Mouse (Mus musculus) right cerebral cortex, adult 2 months (tissue): ENCODE measurements around the gene Krtap9-5.

Experiments
- DNase-seq, 2 experiments: peaks; one replicate each; pipeline ENCODE4 v3.0.0; 2021 to 2022; ENCODE audit warnings: low spot score in 2 of 2

The Krtap9-5 gene

DNA sequence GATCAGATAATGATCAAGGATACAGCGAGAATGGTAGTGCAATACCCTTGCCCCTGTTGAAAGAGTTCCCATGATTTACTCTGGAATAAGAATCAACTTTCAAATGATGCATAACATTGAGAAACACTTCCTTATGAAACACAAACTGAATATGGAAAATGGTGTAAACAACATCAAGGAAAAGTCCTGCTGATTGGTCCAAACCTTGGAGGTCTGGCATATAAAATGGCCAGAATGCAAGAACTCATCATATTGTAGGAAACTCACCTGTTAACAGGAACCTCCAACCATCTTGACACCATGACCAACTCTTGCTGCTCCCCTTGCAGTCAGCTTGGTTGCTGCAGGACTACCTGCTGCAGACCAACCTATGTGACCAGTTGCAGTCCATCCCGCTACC, at the start of gene Krtap9-5:
TSS of gene Krtap9-5 (plus strand) at position 301 of the 400 bp plus-strand sequence.
- DNase-seq, result no peak

DNA sequence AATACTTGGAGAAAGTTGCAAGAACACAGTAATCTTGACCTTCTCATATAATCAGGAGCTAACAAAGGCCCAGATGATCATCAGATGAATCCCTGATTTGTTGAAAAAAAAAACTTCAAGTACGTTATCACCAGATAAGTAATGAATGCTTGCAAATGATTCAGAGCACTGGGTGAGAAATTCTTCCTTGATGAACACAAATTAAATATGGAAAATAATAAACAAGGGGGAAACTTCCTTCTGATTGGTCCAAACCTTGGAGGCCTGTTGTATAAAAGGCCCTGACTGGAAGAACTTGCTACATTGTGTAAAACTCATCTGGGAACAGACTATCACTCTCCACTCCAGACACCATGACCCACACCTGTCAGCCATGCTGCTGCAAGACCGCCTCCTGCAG, 40.7 kb upstream of the Krtap9-5 start, which contains the start of gene Krtap31-1:
TSS of gene Krtap31-1 (plus strand) at position 301 of the 400 bp plus-strand sequence.
- DNase-seq, result no peak

- no peak for DNase-seq
Observed at GRCm38 (mm10) chr11:99914451-99914850, 33.8 kb upstream of the Krtap9-5 start, which contains the start of gene Gm11565. Gene Gm11565, plus strand, starts transcription at chr11:99914751.

- DNase-seq, result no peak
Observed at GRCm38 (mm10) chr11:99935991-99936390, 12.3 kb upstream of the Krtap9-5 start, which contains the start of gene Krtap31-2. Gene Krtap31-2, plus strand, starts transcription at chr11:99936291.

DNA sequence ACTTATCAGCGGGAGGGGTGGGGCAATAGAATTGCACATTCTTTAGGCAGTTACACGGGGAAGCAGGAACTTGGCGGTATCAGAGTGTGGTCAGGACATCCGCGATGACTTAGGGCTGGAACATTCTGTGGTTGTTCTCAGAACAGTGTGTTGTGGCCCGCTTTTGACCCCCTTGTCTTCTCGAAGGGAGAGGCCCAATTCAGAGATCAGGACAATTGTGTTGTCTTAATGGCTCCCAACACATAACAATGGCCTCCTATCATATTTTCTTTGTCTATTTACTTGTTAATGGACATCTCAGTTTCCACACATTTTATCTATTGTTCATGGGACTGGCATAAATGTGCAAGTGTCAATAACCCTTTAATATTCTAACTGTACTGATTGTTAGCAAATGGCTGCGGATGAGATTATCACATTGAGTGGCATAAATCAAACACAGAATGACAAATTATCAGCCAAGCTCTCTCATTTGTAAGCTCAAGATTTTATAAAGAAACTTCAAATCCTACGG, 10.5 kb upstream of the Krtap9-5 start:
- DNase-seq, result no peak

DNA sequence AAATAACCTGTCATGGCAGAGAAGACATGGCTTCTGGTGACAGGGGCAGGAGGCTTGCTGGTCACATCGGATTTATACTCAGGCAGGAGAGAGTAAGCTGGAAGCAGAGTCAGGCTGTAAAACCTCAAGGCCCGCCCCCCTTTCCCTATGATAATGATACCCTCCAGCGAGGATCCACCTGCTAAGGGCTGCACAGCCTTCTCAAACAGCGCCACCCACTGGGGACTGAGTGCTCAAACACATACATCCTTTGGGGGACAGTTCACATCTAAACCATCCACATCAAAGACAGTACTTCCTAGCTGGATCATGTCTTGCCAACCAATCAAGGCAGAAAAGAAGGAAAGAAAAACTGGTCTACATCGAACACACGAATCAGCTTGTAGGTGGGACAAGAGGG, 15.9 kb downstream of the Krtap9-5 start:
- DNase-seq, result no peak

- DNase-seq, result no peak
Observed at GRCm38 (mm10) chr11:99965961-99966360, 17.7 kb downstream of the Krtap9-5 start.

DNA sequence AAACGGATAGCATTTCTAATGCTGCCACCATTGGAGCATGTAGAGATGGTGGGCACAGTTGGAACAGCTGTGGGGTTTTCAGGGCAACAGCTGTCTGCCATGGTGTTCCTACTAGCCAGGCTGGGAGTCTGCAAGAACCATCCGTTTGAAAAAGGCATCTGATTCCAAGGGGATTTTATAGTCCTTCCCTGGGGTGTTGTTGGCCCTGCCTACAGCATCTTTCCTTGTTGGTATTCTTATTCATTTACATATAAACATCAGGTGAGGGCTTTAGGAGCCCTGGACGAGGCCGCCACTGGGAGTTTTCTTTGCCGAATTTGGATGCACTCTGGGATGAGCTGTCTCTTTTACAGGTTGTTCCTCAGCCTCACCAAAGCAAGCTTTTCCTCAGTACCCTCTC, 30.7 kb downstream of the Krtap9-5 start, which contains the start of gene Krtap29-1:
TSS of gene Krtap29-1 (minus strand) at position 101 of the 400 bp plus-strand sequence.
- DNase-seq, result no peak

- no peak for DNase-seq
Observed at GRCm38 (mm10) chr11:99982731-99983130, 34.5 kb downstream of the Krtap9-5 start.

DNA sequence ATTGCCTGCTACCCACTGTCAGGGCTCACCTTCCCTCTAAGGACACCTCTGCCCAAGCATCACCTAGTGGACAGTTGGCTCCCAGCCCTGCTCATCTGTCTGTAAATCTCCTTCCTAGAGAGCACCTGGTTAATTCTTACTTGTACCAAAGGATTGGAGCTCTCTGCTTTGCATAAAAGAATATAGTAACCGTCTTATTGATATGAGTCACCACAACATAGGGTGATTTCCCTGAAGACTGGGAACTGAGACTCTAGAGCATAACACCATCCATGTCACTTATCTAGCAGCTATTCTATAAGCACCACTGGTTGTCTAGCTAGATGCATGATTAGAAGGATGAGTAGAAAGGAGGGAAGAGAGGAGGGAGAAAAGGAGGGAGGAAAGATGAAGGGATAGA, 35.2 kb downstream of the Krtap9-5 start:
- DNase-seq, result no peak

- peak; percentile 35 to 45 for DNase-seq
Observed at GRCm38 (mm10) chr11:99985291-99986092, 37.2 kb downstream of the Krtap9-5 start.

- no peak for DNase-seq
Observed at GRCm38 (mm10) chr11:99986180-99986647, 37.9 kb downstream of the Krtap9-5 start, which contains the start of gene Krtap16-1. Gene Krtap16-1, minus strand, starts transcription at chr11:99986597.

DNA sequence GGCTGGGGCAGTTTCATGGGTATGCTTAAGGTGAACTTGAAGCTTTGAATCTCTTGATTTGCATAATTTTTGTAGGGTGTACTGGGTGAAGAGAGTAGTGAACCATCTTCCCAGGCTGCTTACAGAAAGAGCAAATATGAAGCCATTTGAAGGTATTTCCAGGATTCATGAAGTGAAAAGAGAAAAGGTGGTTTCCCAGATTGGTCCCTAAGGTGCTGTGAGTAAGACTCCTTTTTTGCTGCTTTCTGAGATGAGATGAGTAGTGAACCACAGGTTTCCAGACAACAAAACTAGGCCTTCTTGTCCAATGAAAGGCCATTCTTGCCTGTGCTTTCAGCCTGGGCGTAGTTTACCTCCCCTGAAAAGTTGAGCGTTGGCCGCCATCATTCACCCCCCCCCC, 40.3 kb downstream of the Krtap9-5 start:
- no peak for DNase-seq

DNA sequence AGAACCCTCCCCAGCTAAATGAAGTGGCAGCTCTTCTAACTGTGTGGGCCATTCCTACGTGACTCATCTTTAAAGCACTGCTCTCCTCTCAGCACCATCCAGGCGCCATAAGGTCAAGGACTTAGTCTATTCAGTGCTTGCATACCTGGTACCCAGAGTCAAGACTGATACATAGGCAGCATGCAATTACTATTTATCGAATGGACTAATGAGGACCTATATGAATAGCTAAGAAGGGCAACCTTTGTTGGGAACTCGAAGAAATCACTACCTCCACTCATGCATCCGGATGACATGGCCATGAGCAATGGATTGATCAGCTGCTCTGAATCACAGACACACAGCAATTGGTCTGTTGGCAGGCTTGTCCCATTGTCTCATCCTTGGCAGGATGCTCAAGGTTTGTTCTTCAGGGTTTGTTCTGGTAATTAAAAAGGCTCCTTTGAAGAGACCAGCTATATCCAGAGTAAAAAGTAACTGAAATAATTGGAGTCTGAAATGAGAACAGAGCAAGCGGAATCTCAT, 41.7 kb downstream of the Krtap9-5 start:
- no peak for DNase-seq

DNA sequence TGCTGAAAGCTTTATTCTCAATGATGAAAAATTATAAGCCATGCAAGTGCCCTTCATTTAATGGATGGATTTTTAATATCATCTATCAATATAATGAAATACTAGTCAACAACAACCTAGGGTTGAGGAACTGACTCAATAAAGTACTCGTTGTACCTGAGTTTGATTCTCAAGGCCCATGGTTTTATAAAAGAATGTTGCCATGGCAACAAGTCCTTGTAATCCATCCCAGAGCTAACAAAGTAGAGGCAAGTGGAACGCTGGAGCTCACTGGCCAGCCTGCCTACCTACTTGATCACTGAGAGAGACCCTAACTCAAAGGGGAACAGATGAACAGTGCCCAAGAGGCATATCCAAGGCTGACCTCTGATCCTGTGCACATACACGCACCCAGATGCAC, 42.3 kb downstream of the Krtap9-5 start:
- DNase-seq, result no peak

DNA sequence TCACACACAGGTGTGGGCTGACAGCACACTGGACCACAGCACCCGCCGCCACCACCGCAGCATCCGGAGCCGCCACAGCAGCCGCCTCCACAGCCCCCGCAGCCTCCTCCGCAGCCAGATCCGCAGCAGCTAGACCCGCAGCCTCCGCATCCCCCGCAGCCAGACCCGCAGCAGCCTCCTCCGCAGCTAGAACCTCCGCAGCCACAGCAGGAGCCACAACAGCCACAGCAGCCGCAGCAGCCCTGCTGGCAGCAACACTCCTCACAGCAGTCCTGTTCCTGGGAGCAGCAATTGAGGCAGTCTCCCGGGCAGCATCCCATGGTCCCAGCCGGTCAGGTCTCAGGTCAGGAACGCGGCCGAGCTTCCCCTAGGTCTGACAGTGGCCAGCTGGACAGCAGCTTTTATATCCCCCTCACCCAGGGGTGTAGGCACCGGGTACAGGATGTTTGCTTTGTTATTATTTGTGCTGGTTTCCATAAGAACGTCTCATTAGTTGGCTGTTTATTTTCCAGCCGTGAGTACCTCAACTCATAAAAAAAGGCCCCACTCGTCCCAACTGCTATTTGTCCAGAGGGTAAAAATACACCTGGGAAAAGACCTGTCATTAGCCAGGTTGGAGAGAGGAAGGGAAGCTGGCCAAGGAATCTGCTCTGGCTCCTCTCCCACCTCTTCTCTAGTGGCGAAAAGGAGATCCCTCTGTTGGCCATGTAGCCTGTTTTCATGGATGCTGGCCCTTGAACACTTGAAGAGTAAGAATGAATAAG, 45.5 kb downstream of the Krtap9-5 start, which contains the start of gene Krtap17-1:
TSS of gene Krtap17-1 (minus strand) at position 375 of the 764 bp plus-strand sequence.
- no peak for DNase-seq

DNA sequence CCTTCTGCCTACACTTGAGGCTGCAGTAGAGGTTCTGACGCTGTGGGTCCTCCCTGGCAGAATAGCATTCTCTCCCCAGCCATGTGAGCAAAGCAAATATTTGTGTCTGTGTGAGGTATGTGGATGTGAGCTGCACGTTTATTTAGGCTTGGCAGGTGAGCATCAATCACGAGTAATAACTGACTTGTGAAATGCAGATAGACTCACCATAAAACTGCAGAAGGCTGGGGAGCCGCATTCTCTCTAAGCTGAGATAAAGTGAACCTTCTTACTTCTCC, 46.0 kb downstream of the Krtap9-5 start:
- no peak for DNase-seq

- no peak for DNase-seq
Observed at GRCm38 (mm10) chr11:99999091-99999490, 50.8 kb downstream of the Krtap9-5 start.
